In genomic region chr9:63534371-63534780, GRCm38 (mm10) we compare ENCODE assay signal across 11 mouse cellular contexts.
DNase-seq lines count a peak whose midpoint lies in the region; ATAC-seq and TF ChIP-seq lines count a peak whose summit lies in the region.
"Had no signal": no experiment of that assay in that cellular context is flagged by ENCODE, and none has a peak within 500 bp of the region (broad histone marks: within the 10 kb centered on the region; RNA-seq: fewer than 3 reads in every experiment).

No protein-coding gene starts in this region.

- peak overlapping the region; percentile 67 for H3K27ac ChIP-seq in hindbrain, embryonic 13.5 days
- H3K27ac ChIP-seq in midbrain, embryonic 11.5 days (ENCODE audit: low read depth, low read length): peak overlapping the region; percentile 65
- H3K27ac ChIP-seq in intestine, postnatal 0 days (ENCODE audit: low read depth, low read length): no peak overlapping the region
- H3K27ac ChIP-seq: embryonic facial prominence, embryonic 13.5 days; stomach, embryonic 15.5 days had no signal

- no peak overlapping the region for H3K4me2 ChIP-seq in hindbrain, embryonic 13.5 days
- H3K4me2 ChIP-seq in midbrain, embryonic 11.5 days: peak overlapping the region; percentile 5; the same call in 1 of the 2 replicates
- no peak overlapping the region for H3K4me2 ChIP-seq in intestine, postnatal 0 days (replicated peaks; ENCODE audit: low read depth)
- H3K4me2 ChIP-seq: embryonic facial prominence, embryonic 13.5 days; stomach, embryonic 15.5 days had no signal

- no peak overlapping the region for H3K9ac ChIP-seq in hindbrain, embryonic 13.5 days
- H3K9ac ChIP-seq in midbrain, embryonic 11.5 days (ENCODE audit: low read length): peak overlapping the region; percentile 14; the same call in 1 of the 2 replicates
- no peak overlapping the region for H3K9ac ChIP-seq in intestine, postnatal 0 days (ENCODE audit: low read depth, low read length)
- H3K9ac ChIP-seq: embryonic facial prominence, embryonic 13.5 days; stomach, embryonic 15.5 days had no signal

- peaks cover 32% of the 10 kb centered on the region for H3K4me1 ChIP-seq in hindbrain, embryonic 13.5 days (replicated peaks)
- H3K4me1 ChIP-seq in midbrain, embryonic 11.5 days (ENCODE audit: control insufficient read depth, insufficient read depth, low read length): peaks cover 30% of the 10 kb centered on the region
- no peaks in the 10 kb centered on the region for H3K4me1 ChIP-seq in intestine, postnatal 0 days (replicated peaks; ENCODE audit: control insufficient read depth, insufficient read depth, low read length)
- H3K4me1 ChIP-seq: stomach, embryonic 15.5 days had no signal

- H3K36me3 ChIP-seq in hindbrain, embryonic 13.5 days: no peaks in the 10 kb centered on the region
- H3K36me3 ChIP-seq in midbrain, embryonic 11.5 days (ENCODE audit: control insufficient read depth, insufficient read depth, low read length): no peaks in the 10 kb centered on the region
- H3K36me3 ChIP-seq in intestine, postnatal 0 days (ENCODE audit: control insufficient read depth, insufficient read depth): no peaks in the 10 kb centered on the region
- H3K36me3 ChIP-seq: embryonic facial prominence, embryonic 13.5 days; stomach, embryonic 15.5 days had no signal

- ATAC-seq in hindbrain, embryonic 13.5 days (ENCODE audit: low FRiP score): no peak
- ATAC-seq in midbrain, embryonic 11.5 days (ENCODE audit: low FRiP score): peak; percentile 80
- no peak for ATAC-seq in intestine, postnatal 0 days

- no peaks in the 10 kb centered on the region for H3K9me3 ChIP-seq in hindbrain, embryonic 13.5 days
- H3K9me3 ChIP-seq in midbrain, embryonic 11.5 days (ENCODE audit: control insufficient read depth, low read length): no peaks in the 10 kb centered on the region
- no peaks in the 10 kb centered on the region for H3K9me3 ChIP-seq in intestine, postnatal 0 days (ENCODE audit: control insufficient read depth)
- H3K9me3 ChIP-seq: embryonic facial prominence, embryonic 13.5 days; stomach, embryonic 15.5 days had no signal

- no peak for TF ChIP-seq CTCF in intestine, postnatal 0 days (IDR thresholded peaks at IDR 0.05; ENCODE audit: low read depth)

- no peak overlapping the region for H3K4me3 ChIP-seq in hindbrain, embryonic 13.5 days
- H3K4me3 ChIP-seq in midbrain, embryonic 11.5 days (ENCODE audit: low read depth, low read length): no peak overlapping the region
- H3K4me3 ChIP-seq in intestine, postnatal 0 days (ENCODE audit: low read depth, low read length): no peak overlapping the region
- H3K4me3 ChIP-seq: embryonic facial prominence, embryonic 13.5 days; stomach, embryonic 15.5 days had no signal

- WGBS in hindbrain, embryonic 13.5 days: 5% methylated on average over 7 of the region's 7 CpGs
- 4% methylated on average over 7 of the region's 7 CpGs for WGBS in midbrain, embryonic 11.5 days
- 48% methylated on average over 7 of the region's 7 CpGs for WGBS in intestine, postnatal 0 days

- peak; percentile 28 for DNase-seq in adrenal gland, postnatal 10 days
- no peak for DNase-seq in adrenal gland, adult 18-20 months (ENCODE audit: low spot score in 2 of 2)
- peak; percentile 71 for DNase-seq in embryo, embryonic 11 days
- peak; percentile 92 for DNase-seq in midbrain, embryonic 11.5 days (ENCODE audit: low spot score, missing footprints)
- DNase-seq in spleen, postnatal 36 days (ENCODE audit: low spot score in 2 of 2): no peak
- no peak for DNase-seq in layer of hippocampus, adult 8-10 months (ENCODE audit: low spot score in 2 of 2)
- DNase-seq: gastrocnemius, postnatal 25 days had no signal

- peaks cover 14% of the 10 kb centered on the region for H3K27me3 ChIP-seq in hindbrain, embryonic 13.5 days
- no peaks in the 10 kb centered on the region for H3K27me3 ChIP-seq in midbrain, embryonic 11.5 days (ENCODE audit: control insufficient read depth, insufficient read depth, low read length)
- no peaks in the 10 kb centered on the region for H3K27me3 ChIP-seq in intestine, postnatal 0 days (replicated peaks; ENCODE audit: control insufficient read depth, insufficient read depth, low read length)
- H3K27me3 ChIP-seq: stomach, embryonic 15.5 days had no signal

Comparison
In these comparisons a context has a peak if more than half of its experiments do, and no peak if none do; other contexts are left out.
1. DNase-seq: peak in adrenal gland, postnatal 10 days (single experiment), embryo, embryonic 11 days (single experiment) and midbrain, embryonic 11.5 days (single experiment); none in adrenal gland, adult 18-20 months (0 of 2), spleen, postnatal 36 days (0 of 2) and layer of hippocampus, adult 8-10 months (0 of 2).